Mouse (Mus musculus) heart, embryonic 14.5 days (tissue): ENCODE measurements around the gene Mak. TPM values are rescaled to one million over a fixed set of nuclear protein-coding genes. Genes with fewer than 3 reads are reported as not detected.

ENCODE experiments used
- ATAC-seq: fragments of 200-750 bp; cut with Nextera tagmentation; 2 replicates; pipeline ENCODE4 v1.8.0; 2017; ENCODE audit warnings: low read depth, moderate TSS enrichment; ENCODE audit not compliant: insufficient number of reproducible peaks, insufficient read depth, low FRiP score
- H3K27ac ChIP-seq, 2 experiments: fragments of 200-500 bp in 1 of 2; fragments of 300-500 bp in 1 of 2; sonication (generic) in 1 of 2; replicated peaks in 1 of 2; 2 replicates each; pipeline ENCODE4 v1.5.1; 2012 to 2014; ENCODE audit warnings: low read depth in 2 of 2, low read length in 2 of 2, control low read depth in 1 of 2, mild to moderate bottlenecking in 1 of 2, mixed read lengths in 1 of 2; ENCODE audit not compliant: control insufficient read depth in 1 of 2, insufficient read depth in 1 of 2
- H3K27me3 ChIP-seq: fragments of 300-500 bp; sonication (generic); 2 replicates; pipeline ENCODE4 v1.6.1; 2014; ENCODE audit warnings: mild to moderate bottlenecking, low read length, control low read depth; ENCODE audit not compliant: control insufficient read depth, insufficient read depth
- H3K36me3 ChIP-seq: fragments of 300-500 bp; sonication (generic); 2 replicates; pipeline ENCODE4 v1.6.1; 2014; ENCODE audit warnings: mild to moderate bottlenecking, control low read depth, low read length, mixed read lengths; ENCODE audit not compliant: control insufficient read depth, insufficient read depth
- H3K4me1 ChIP-seq, 2 experiments: fragments of 200-500 bp in 1 of 2; fragments of 300-500 bp in 1 of 2; sonication (generic) in 1 of 2; 2 replicates each; pipeline ENCODE4 v1.6.1; 2012 to 2014; ENCODE audit warnings: low read length in 2 of 2, control low read depth in 1 of 2, mixed read lengths in 1 of 2; ENCODE audit not compliant: control insufficient read depth in 2 of 2, insufficient read depth in 2 of 2
- H3K4me2 ChIP-seq: fragments of 300-500 bp; sonication (generic); 2 replicates; pipeline ENCODE4 v1.6.1; 2014; ENCODE audit warnings: mild to moderate bottlenecking, low read length
- H3K4me3 ChIP-seq, 2 experiments: fragments of 200-500 bp in 1 of 2; fragments of 300-500 bp in 1 of 2; sonication (generic) in 1 of 2; 2 replicates each; pipeline ENCODE4 v1.5.1; 2012 to 2014; ENCODE audit warnings: low read length in 2 of 2, mild to moderate bottlenecking in 2 of 2, control low read depth in 1 of 2, low read depth in 1 of 2, moderate library complexity in 1 of 2; ENCODE audit not compliant: control insufficient read depth in 1 of 2, insufficient read depth in 1 of 2
- H3K9ac ChIP-seq: fragments of 300-500 bp; sonication (generic); 2 replicates; pipeline ENCODE4 v1.6.1; 2014; ENCODE audit warnings: mild to moderate bottlenecking, low read length
- H3K9me3 ChIP-seq: fragments of 300-500 bp; sonication (generic); 2 replicates; pipeline ENCODE4 v1.6.1; 2016; ENCODE audit warnings: low read length, control low read depth; ENCODE audit not compliant: control insufficient read depth
- WGBS: fragments of 180-500 bp; shearing (Covaris S2); extraction: QIAGEN DNeasy Blood & Tissue Kit; methylation state at CpG from one replicate; pipeline ENCODE4 v1.1.7; 2014; 5-methylcytosine and 5-hydroxymethylcytosine counted together
- polyA plus RNA-seq: library from polyadenylated mRNA; unstranded; fragments of >200 nt; fragmentation: Nextera tagmentation; extraction: Ambion mirVana; gene quantifications from 2 replicates; pipeline ENCODE4 v1.2.1, GENCODE M21; 2014

Gene Mak
- polyA plus RNA-seq, 1 experiment from 2014 or later: 0.04 TPM

DNA sequence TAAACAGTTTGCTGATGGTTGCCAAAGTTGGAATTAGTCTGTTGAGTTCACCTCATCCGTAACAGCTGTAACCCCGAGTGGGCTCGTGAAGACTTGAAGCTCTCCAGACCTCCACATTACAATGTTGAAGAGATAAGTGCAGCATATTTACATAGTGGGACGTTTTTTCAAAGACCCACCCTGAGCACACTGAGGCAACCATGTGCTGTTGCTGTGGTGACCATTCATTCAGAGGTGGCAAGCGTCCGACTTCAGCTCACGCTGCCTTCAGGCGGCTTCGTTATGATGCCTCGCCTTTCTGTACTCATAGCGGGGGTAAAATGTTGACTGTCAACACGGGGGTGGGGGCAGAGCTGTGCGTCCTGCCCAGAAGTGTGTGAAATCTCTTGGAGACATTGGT lies 57.4 kb downstream of the Mak start:
- WGBS: 65% methylated on average over 13 of the region's 13 CpGs
- no peak overlapping the region for H3K4me2 ChIP-seq
- ATAC-seq: no peak
- H3K9me3 ChIP-seq: no peaks in the 10 kb centered on the region
- H3K27ac ChIP-seq: no peak overlapping the region
- peaks cover 59% of the 10 kb centered on the region for H3K36me3 ChIP-seq
- H3K27me3 ChIP-seq: no peaks in the 10 kb centered on the region
- H3K9ac ChIP-seq: no peak overlapping the region
- no peak overlapping the region for H3K4me3 ChIP-seq
- peaks cover 7 to 12% of the 10 kb centered on the region in 2 experiments for H3K4me1 ChIP-seq

DNA sequence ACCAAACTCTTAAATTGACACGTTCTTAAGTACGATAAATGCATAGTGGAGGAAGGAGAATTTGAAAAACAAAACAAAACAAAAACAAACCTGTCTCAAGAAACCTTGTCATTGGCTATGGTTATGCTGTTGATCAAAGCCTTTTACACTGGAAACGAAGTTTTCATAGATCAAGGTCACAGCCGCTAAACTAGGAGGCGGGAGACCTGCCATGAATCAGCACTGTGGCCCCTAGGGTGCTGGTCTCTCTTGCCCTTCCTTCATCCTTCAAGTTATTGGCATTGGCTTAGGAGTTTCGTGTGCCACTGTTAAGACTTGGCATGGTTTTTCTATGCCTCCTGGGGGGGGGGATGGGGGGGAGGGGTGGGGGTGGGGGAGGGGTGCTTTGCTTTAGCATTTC lies 57.9 kb downstream of the Mak start:
- H3K9me3 ChIP-seq: no peaks in the 10 kb centered on the region
- H3K4me3 ChIP-seq: no peak overlapping the region
- H3K4me2 ChIP-seq: no peak overlapping the region
- WGBS: 87% methylated on average over 6 of the region's 6 CpGs
- H3K9ac ChIP-seq: no peak overlapping the region
- H3K27ac ChIP-seq: no peak overlapping the region
- peaks cover 59% of the 10 kb centered on the region for H3K36me3 ChIP-seq
- H3K27me3 ChIP-seq: no peaks in the 10 kb centered on the region
- no peak for ATAC-seq
- peaks cover 11 to 17% of the 10 kb centered on the region in 2 experiments for H3K4me1 ChIP-seq

DNA sequence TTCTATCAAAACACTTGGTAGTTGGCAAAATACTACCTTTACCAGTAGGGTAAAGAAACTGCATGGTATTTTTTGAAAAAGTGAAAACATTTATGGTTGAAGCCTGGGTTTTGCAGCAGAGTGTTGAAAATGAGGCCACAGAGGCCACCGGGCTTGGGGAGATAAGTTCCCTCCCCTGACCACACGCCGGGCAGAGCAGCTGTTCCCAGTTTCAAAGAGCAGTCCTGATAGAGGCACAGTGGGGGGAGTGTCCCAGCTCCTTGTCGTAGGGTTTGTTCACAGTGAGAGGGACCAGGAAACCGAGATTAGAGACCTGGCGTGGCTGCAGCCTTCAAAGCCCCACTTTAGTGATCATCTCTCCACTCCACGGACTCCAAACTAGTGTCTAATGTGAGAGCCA lies 59.0 kb downstream of the Mak start:
- H3K4me2 ChIP-seq: no peak overlapping the region
- peaks cover 11 to 20% of the 10 kb centered on the region in 2 experiments for H3K4me1 ChIP-seq
- no peaks in the 10 kb centered on the region for H3K27me3 ChIP-seq
- no peak overlapping the region for H3K9ac ChIP-seq
- H3K36me3 ChIP-seq: peaks cover 59% of the 10 kb centered on the region
- no peaks in the 10 kb centered on the region for H3K9me3 ChIP-seq
- WGBS: 14% methylated on average over 7 of the region's 7 CpGs
- H3K4me3 ChIP-seq: no peak overlapping the region
- ATAC-seq: no peak
- no peak overlapping the region for H3K27ac ChIP-seq

DNA sequence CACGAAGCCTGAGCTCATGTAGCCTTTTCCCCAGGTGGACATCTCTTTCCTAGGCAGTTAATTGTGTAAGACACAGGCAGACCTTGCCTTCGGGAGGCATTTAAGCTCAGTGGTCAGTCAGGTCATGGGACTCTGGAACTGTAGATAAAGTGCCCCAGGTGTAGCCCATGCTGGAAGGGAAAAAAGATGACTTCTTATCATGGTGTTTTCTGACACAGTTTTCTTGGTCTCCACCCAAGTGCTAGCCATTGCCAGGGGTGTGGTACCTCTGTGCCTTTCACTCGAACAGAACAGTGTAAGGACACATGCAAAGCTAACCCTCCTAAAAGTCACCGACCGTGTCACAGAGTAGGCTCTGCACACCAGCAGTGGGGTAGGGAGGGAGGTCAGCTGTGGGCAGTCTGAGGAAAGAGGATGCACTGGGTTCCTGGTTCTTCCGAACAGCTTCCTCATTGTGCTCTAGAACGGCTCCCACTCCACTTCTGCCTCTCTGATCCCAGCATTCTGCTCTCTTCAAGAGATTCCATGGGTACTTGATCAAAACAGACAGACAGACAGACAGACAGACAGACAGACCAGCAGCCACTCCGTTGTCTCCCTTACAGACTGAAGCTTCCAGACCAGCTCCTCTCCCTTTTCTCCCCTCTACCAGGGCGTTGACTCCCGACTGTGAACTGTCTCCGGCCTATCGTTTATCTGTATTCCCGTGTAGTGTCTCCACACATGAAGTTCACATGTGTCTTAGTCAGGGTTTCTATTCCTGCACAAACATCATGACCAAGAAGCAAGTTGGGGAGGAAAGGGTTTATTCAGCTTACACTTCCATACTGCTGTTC lies 60.5 kb downstream of the Mak start:
- no peak overlapping the region for H3K4me2 ChIP-seq
- peaks cover 67% of the 10 kb centered on the region for H3K36me3 ChIP-seq
- H3K27me3 ChIP-seq: no peaks in the 10 kb centered on the region
- no peak for ATAC-seq
- 89% methylated on average over 13 of the region's 13 CpGs for WGBS
- H3K4me1 ChIP-seq: peaks cover 11 to 21% of the 10 kb centered on the region in 2 experiments
- no peak overlapping the region for H3K9ac ChIP-seq
- no peaks in the 10 kb centered on the region for H3K9me3 ChIP-seq
- no peak overlapping the region for H3K27ac ChIP-seq
- H3K4me3 ChIP-seq: no peak overlapping the region

DNA sequence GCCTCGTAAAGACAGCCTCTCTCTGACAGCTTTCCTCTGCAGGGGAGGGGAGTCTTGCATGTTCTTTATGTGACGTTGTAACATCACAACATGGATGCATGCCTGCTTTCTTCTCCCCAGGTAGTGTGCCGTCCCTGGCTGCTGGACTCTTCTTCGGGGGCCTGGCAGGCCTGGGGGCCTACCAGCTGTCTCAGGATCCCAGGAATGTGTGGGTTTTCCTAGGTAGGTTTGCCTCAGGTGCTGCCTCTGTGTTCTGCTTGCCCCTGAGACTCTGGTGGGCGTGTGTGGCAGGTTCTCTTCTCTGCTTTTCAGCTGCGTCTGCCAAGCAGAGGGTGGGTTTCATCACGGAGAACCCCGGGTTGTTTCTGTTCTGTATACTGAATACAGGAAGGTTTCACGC lies 61.3 kb downstream of the Mak start:
- Histone ChIP-seq H3K9ac (no peak overlapping the region), H3K9me3 (no peaks in the 10 kb centered on the region), H3K27me3 (no peaks in the 10 kb centered on the region), H3K4me3 (no peak overlapping the region), H3K36me3 (peaks cover 65% of the 10 kb centered on the region), H3K27ac (no peak overlapping the region), H3K4me1 (peaks cover 11 to 21% of the 10 kb centered on the region in 2 experiments), H3K4me2 (no peak overlapping the region)
- WGBS: 89% methylated on average over 9 of the region's 9 CpGs
- no peak for ATAC-seq

DNA sequence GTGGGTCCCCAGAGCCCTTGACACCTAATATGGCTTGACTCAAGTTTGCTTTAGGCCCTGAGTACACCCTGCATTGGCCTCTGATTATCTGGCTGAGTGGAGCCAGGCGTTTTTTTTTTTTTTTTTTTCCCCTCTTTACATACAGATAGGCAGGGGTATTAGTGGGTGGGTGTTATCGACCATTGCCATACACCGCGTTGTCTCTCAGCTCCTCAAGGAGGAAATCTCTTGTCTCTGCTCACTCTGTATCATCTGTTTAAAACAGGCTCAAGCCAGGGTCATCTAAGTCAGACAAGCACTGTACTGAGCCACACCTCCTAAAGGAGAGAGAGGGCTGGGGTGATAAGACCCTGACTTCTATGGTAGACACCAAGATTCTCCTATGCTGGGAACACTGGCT lies 61.7 kb downstream of the Mak start:
- Histone ChIP-seq H3K4me2 (peak overlapping the region; percentile 87), H3K9me3 (no peaks in the 10 kb centered on the region), H3K4me3 (no peak overlapping the region; a peak in 1 of 4 replicates), H3K4me1 (peaks cover 11 to 21% of the 10 kb centered on the region in 2 experiments), H3K27me3 (no peaks in the 10 kb centered on the region), H3K27ac (no peak overlapping the region), H3K9ac (no peak overlapping the region), H3K36me3 (peaks cover 66% of the 10 kb centered on the region)
- 56% methylated on average over 4 of the region's 4 CpGs for WGBS
- no peak for ATAC-seq

DNA sequence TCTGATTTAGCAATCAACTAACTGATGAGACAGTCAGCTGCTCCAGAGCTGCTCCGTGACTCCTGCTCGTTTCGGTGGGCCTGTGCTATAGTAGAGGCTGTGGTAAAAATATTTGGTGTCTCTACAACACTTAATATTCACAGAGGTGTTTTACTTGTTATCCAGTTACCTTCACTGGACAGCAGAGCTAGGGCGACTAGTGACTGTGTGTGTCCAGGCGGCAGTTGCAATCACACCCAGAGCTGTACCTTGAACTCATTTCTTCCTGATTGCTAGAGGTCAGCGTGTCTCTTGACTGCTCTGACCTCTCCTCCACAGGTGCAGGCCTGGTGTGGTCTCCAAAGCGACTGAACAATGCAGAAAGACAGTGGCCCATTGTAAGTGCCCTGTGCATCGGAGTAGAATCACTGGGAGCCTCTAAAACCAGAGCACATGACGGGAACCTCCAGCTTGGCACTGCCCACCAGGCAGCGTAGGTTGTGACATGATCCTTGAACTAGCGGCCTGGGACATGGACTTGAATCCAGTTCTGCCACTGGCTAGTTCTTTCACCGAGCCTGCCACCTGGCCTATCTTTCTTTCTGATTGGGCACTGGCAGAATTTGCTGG lies 62.6 kb downstream of the Mak start:
- Histone ChIP-seq H3K4me2 (peak overlapping the region; percentile 87), H3K9ac (peak overlapping the region; percentile 84), H3K9me3 (no peaks in the 10 kb centered on the region), H3K27me3 (no peaks in the 10 kb centered on the region), H3K36me3 (peaks cover 66% of the 10 kb centered on the region), H3K27ac (peak overlapping the region; percentile 80 to 85), H3K4me1 (peaks cover 11 to 21% of the 10 kb centered on the region in 2 experiments), H3K4me3 (peak overlapping the region; percentile 55 to 66)
- no peak for ATAC-seq
- 43% methylated on average over 12 of the region's 12 CpGs for WGBS
